Mouse (Mus musculus): ENCODE measurements around the gene Hfe. TPM values are rescaled to one million over a fixed set of nuclear protein-coding genes. Genes with fewer than 3 reads are reported as not detected.
"Not testable (repeated sequence)": the region's sequence is repeated elsewhere in the genome, so short reads cannot be mapped to it uniquely, and the experiment has no call there.

The Hfe gene
- 2.0 and 3.4 TPM in 2 replicates for polyA plus RNA-seq (2015; fragmentation: Nextera tagmentation; extraction: Ambion mirVana)

GRCm38 (mm10) chr13:23710374-23711089 is at the start of gene Hfe:
TSS of gene Hfe (minus strand) at chr13:23710854.
- Histone ChIP-seq H3K9me3 (no peaks in the 10 kb centered on the region), H3K27me3 (no peaks in the 10 kb centered on the region; the same call in 1 of the 2 replicates), H3K4me2 (replicated peaks) (peak within 1 kb of the TSS; percentile 48), H3K4me3 (peak within 1 kb of the TSS; percentile 33), H3K9ac (replicated peaks) (peak within 1 kb of the TSS; percentile 43), H3K27ac (replicated peaks) (no peak within 1 kb of the TSS), H3K4me1 (peaks cover 16% of the 10 kb centered on the region), H3K36me3 (no peaks in the 10 kb centered on the region)
- WGBS = 5% methylated on average over 17 of the region's 17 CpGs
- ATAC-seq (replicated peaks) = peak; percentile 58; the same call in 1 of the 2 replicates

GRCm38 (mm10) chr13:23759916-23760239 is 49.2 kb upstream of the Hfe start:
- no peaks in the 10 kb centered on the region for H3K36me3 ChIP-seq
- H3K27me3 ChIP-seq = no peaks in the 10 kb centered on the region
- no peak overlapping the region for H3K9ac ChIP-seq (replicated peaks)
- peak overlapping the region; percentile 92 for H3K27ac ChIP-seq (replicated peaks)
- H3K9me3 ChIP-seq = no peaks in the 10 kb centered on the region
- peaks cover 48% of the 10 kb centered on the region for H3K4me1 ChIP-seq
- peak overlapping the region; percentile 81 for H3K4me2 ChIP-seq (replicated peaks)
- ATAC-seq (replicated peaks) = no peak
- peak overlapping the region; percentile 58 for H3K4me3 ChIP-seq
- 74% methylated on average over 1 of the region's 1 CpGs for WGBS

DNA sequence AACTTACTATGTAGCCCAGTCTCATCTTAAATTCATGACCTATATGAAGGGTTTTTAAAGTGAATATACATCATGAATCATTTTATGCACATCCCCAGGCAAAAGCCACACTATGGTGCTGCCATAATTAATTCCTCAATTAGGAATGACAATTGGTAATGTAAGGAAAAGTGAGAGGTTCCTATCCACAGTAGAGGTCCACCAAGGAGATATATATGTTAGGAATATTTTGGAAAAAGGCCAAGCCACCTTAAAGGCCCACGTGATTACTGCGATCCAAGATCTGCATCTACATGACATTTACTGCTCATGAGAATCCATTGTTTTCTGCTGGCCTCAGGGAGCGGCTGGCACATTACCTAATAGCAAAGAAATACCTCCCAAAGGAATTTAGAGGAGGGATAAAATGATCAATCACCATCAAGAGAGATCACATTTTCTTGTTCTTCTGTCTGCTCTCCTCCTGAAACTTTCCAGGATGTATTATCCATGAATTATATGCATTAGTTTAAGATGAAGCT is 48.7 kb upstream of the Hfe start:
- no peak for ATAC-seq (replicated peaks)
- Histone ChIP-seq H3K9ac (replicated peaks) (no peak overlapping the region), H3K9me3 (no peaks in the 10 kb centered on the region), H3K27me3 (no peaks in the 10 kb centered on the region), H3K36me3 (no peaks in the 10 kb centered on the region), H3K27ac (replicated peaks) (no peak overlapping the region), H3K4me3 (no peak overlapping the region), H3K4me2 (replicated peaks) (no peak overlapping the region), H3K4me1 (peaks cover 45% of the 10 kb centered on the region)
- WGBS = 76% methylated on average over 3 of the region's 3 CpGs

DNA sequence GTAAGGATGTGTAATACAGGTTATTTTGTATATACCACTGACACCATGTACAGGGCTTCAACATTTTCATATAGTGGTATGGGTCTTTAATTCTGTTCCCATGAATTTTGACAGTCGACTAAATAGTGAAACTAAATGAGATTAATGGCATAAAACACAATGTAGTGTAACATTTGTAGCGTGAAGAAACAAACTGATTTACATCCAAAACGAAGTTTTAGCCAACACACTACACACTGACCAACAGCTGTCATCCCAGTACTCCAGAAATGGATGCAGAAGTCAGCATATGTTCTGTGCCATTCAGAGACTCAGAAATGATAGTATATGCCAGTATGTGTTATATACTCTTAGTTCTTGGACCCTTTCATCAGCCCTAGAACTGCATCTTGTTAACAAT is 47.3 kb upstream of the Hfe start:
- no peaks in the 10 kb centered on the region for H3K9me3 ChIP-seq
- 43% methylated on average over 3 of the region's 3 CpGs for WGBS
- no peak overlapping the region; the same call in 1 of the 2 replicates for H3K27ac ChIP-seq (replicated peaks)
- peaks cover 39% of the 10 kb centered on the region for H3K4me1 ChIP-seq
- no peak overlapping the region for H3K9ac ChIP-seq (replicated peaks)
- ATAC-seq (replicated peaks) = no peak
- H3K4me2 ChIP-seq (replicated peaks) = no peak overlapping the region
- H3K36me3 ChIP-seq = no peaks in the 10 kb centered on the region
- H3K27me3 ChIP-seq = no peaks in the 10 kb centered on the region
- H3K4me3 ChIP-seq = no peak overlapping the region

- Histone ChIP-seq H3K9me3 (no peaks in the 10 kb centered on the region), H3K36me3 (no peaks in the 10 kb centered on the region), H3K4me3 (peak overlapping the region; percentile 42), H3K4me1 (peaks cover 37% of the 10 kb centered on the region), H3K4me2 (replicated peaks) (peak overlapping the region; percentile 63), H3K27me3 (no peaks in the 10 kb centered on the region), H3K27ac (replicated peaks) (peak overlapping the region; percentile 90), H3K9ac (replicated peaks) (peak overlapping the region; percentile 48)
- peak; percentile 0; the same call in 1 of the 2 replicates for ATAC-seq (replicated peaks)
- under 1% methylated on average over 22 of the region's 23 CpGs for WGBS
Observed at GRCm38 (mm10) chr13:23757211-23757773, 46.6 kb upstream of the Hfe start.

DNA sequence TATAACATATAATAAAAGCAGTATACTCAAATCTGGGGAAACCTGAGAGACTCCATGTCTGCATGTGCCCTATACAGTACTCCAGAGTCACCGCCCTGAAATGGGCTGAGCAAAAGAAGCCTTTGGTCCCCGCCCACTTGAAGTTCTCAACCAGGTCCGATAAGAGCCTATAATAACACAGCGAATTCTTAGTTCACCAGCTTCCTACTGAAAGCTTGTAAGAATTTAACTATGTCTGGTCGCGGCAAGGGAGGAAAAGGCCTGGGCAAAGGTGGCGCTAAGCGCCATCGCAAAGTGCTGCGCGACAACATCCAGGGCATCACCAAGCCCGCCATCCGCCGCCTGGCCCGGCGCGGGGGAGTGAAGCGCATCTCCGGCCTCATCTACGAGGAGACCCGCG is 46.1 kb upstream of the Hfe start, which contains the start of gene Hist1h4b:
Gene Hist1h4b (plus strand): TSS at position 224 of the 400 bp plus-strand sequence.
- Histone ChIP-seq H3K4me2 (replicated peaks) (peak within 1 kb of the TSS; percentile 63), H3K36me3 (no peaks in the 10 kb centered on the region), H3K9ac (replicated peaks) (peak within 1 kb of the TSS; percentile 48), H3K27ac (replicated peaks) (peak within 1 kb of the TSS; percentile 90), H3K27me3 (no peaks in the 10 kb centered on the region), H3K9me3 (no peaks in the 10 kb centered on the region), H3K4me3 (peak within 1 kb of the TSS; percentile 42), H3K4me1 (peaks cover 36% of the 10 kb centered on the region)
- ATAC-seq (replicated peaks) = peak; percentile 77
- under 1% methylated on average over 19 of the region's 22 CpGs for WGBS

DNA sequence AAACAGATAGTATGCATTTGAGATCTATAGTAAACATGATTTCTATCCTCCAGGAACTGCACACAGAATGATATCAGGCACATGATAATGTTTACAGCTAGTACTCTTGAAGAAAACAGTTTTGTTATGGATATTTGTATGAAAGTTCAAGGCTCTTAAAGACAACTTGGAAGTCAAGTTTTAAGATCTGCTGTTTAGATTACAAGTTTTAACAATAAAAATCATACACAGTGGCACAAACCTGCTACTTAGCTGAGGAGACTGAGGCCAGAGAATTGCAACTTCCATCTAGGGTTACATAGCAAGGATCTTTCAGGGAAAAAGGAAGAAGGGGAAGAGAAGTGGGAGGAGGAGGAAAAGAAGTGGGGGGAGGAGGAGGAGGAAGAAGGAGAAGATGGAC is 44.3 kb upstream of the Hfe start:
- peaks cover 30% of the 10 kb centered on the region for H3K4me1 ChIP-seq
- no peak overlapping the region for H3K4me2 ChIP-seq (replicated peaks)
- no peak overlapping the region for H3K9ac ChIP-seq (replicated peaks)
- no peak for ATAC-seq (replicated peaks)
- no peak overlapping the region for H3K4me3 ChIP-seq
- H3K27me3 ChIP-seq = no peaks in the 10 kb centered on the region
- no peaks in the 10 kb centered on the region for H3K36me3 ChIP-seq
- H3K9me3 ChIP-seq = no peaks in the 10 kb centered on the region
- H3K27ac ChIP-seq (replicated peaks) = no peak overlapping the region

GRCm38 (mm10) chr13:23753314-23754078 is 42.8 kb upstream of the Hfe start:
- no peaks in the 10 kb centered on the region for H3K9me3 ChIP-seq
- ATAC-seq (replicated peaks) = no peak
- peak overlapping the region; percentile 38 for H3K27ac ChIP-seq (replicated peaks)
- peaks cover 27% of the 10 kb centered on the region for H3K4me1 ChIP-seq
- 50% methylated on average over 4 of the region's 4 CpGs for WGBS
- H3K4me2 ChIP-seq (replicated peaks) = peak overlapping the region; percentile 34
- H3K4me3 ChIP-seq = no peak overlapping the region
- H3K9ac ChIP-seq (replicated peaks) = no peak overlapping the region
- H3K27me3 ChIP-seq = no peaks in the 10 kb centered on the region
- no peaks in the 10 kb centered on the region for H3K36me3 ChIP-seq

- Histone ChIP-seq H3K27ac (replicated peaks) (peak overlapping the region; percentile 59), H3K9ac (replicated peaks) (peak overlapping the region; percentile 40)
Observed at GRCm38 (mm10) chr13:23752742-23753172, 42.1 kb upstream of the Hfe start.

GRCm38 (mm10) chr13:23752067-23752741 is 41.5 kb upstream of the Hfe start, which contains the start of gene Hist1h3b:
TSS of gene Hist1h3b (plus strand) at chr13:23752267.
- Histone ChIP-seq H3K27ac (replicated peaks) (peak within 1 kb of the TSS; percentile 97), H3K4me1 (peaks cover 31% of the 10 kb centered on the region), H3K9ac (replicated peaks) (peak within 1 kb of the TSS; percentile 52), H3K4me3 (peak within 1 kb of the TSS; percentile 51), H3K4me2 (replicated peaks) (peak within 1 kb of the TSS; percentile 77)
- H3K27me3 ChIP-seq, H3K9me3 ChIP-seq, H3K36me3 ChIP-seq: not testable (repeated sequence)
- ATAC-seq (replicated peaks) = peak; percentile 85
- whole genome bisulfite sequencing = under 1% methylated on average over 21 of the region's 47 CpGs

More at GRCm38 (mm10) chr13:23752742-23753172, 42.1 kb upstream of the Hfe start:
- WGBS = 3% methylated on average over 6 of the region's 6 CpGs
- Histone ChIP-seq H3K4me2 (replicated peaks) (peak overlapping the region; percentile 34), H3K9me3 (no peaks in the 10 kb centered on the region), H3K4me1 (peaks cover 30% of the 10 kb centered on the region), H3K27me3 (no peaks in the 10 kb centered on the region), H3K36me3 (no peaks in the 10 kb centered on the region), H3K4me3 (peak overlapping the region; percentile 32)
- no peak for ATAC-seq (replicated peaks)

- peaks cover 33% of the 10 kb centered on the region for H3K4me1 ChIP-seq
- no peaks in the 10 kb centered on the region for H3K9me3 ChIP-seq
- ATAC-seq (replicated peaks) = no peak
- no peaks in the 10 kb centered on the region for H3K27me3 ChIP-seq
- peak overlapping the region; percentile 77 for H3K4me2 ChIP-seq (replicated peaks)
- H3K9ac ChIP-seq (replicated peaks) = peak overlapping the region; percentile 52
- H3K36me3 ChIP-seq = no peaks in the 10 kb centered on the region
- H3K27ac ChIP-seq (replicated peaks) = peak overlapping the region; percentile 97
- H3K4me3 ChIP-seq = peak overlapping the region; percentile 51
- under 1% methylated on average over 11 of the region's 11 CpGs for WGBS
Observed at GRCm38 (mm10) chr13:23751478-23751956, 40.9 kb upstream of the Hfe start.

All from forebrain, embryonic 15.5 days (tissue).